Mouse (Mus musculus) liver, adult 2 months (tissue): ENCODE data around the gene Efcab8. TPM values are rescaled to one million over a fixed set of nuclear protein-coding genes. Genes with fewer than 3 reads are reported as not detected.
"Not testable (repeated sequence)": the region's sequence is repeated elsewhere in the genome, so short reads cannot be mapped to it uniquely, and the experiment has no call there.

Source experiments
- DNase-seq: peaks from one replicate; pipeline ENCODE4 v3.0.0-alpha.2; 2011; ENCODE audit warnings: low read depth, low spot score; ENCODE audit errors: extremely low read depth
- H3K27ac ChIP-seq: fragments of 200-500 bp; replicated peaks from 2 replicates; pipeline ENCODE4 v1.5.1; 2012; ENCODE audit warnings: low read depth, mild to moderate bottlenecking, control low read depth, inconsistent platforms, low read length; ENCODE audit not compliant: insufficient read depth
- H3K27me3 ChIP-seq: fragments of 200-500 bp; 2 replicates; pipeline ENCODE4 v1.6.1; 2012; ENCODE audit warnings: mild to moderate bottlenecking, moderate library complexity, low read length, inconsistent platforms; ENCODE audit not compliant: control insufficient read depth, insufficient read depth
- H3K36me3 ChIP-seq: fragments of 200-500 bp; 2 replicates; pipeline ENCODE4 v1.6.1; 2012; ENCODE audit warnings: low read length, inconsistent platforms; ENCODE audit not compliant: control insufficient read depth, insufficient read depth
- H3K4me1 ChIP-seq: fragments of 200-500 bp; 2 replicates; pipeline ENCODE4 v1.6.1; 2011; ENCODE audit warnings: low read length; ENCODE audit not compliant: control insufficient read depth, insufficient read depth
- H3K4me3 ChIP-seq: fragments of 200-500 bp; 2 replicates; pipeline ENCODE4 v1.5.1; 2011; ENCODE audit warnings: low read depth, mild to moderate bottlenecking, control low read depth, low read length, moderate library complexity; ENCODE audit not compliant: insufficient read depth
- H3K79me2 ChIP-seq: fragments of 200-500 bp; 2 replicates; pipeline ENCODE4 v1.6.1; 2012; ENCODE audit warnings: inconsistent platforms, mild to moderate bottlenecking, low read length, moderate library complexity; ENCODE audit not compliant: control insufficient read depth, insufficient read depth
- H3K9ac ChIP-seq: fragments of 200-500 bp; 2 replicates; pipeline ENCODE4 v1.6.1; 2012; ENCODE audit warnings: low read depth, mild to moderate bottlenecking, control low read depth, inconsistent platforms, low read length
- CTCF ChIP-seq: fragments of 200-500 bp; IDR thresholded peaks from 2 replicates; pipeline ENCODE4 v1.5.1; 2011; ENCODE audit warnings: low read depth, low read length, control low read depth
- POLR2A ChIP-seq: fragments of 200-500 bp; IDR thresholded peaks from 2 replicates; pipeline ENCODE4 v1.6.1; 2011; ENCODE audit warnings: low read length, control low read depth; ENCODE audit not compliant: insufficient read depth; ENCODE audit errors: extremely low read depth
- WGBS: fragments of 180-500 bp; shearing (Covaris S2); methylation state at CpG from one replicate; pipeline ENCODE4 v1.1.7; 2018; 5-methylcytosine and 5-hydroxymethylcytosine counted together
- polyA plus RNA-seq: library from polyadenylated mRNA; depleted of rRNA; stranded (reverse); fragments of >200 nt; gene quantifications from 2 replicates; pipeline ENCODE4 v1.2.3, GENCODE M21; 2012
- total RNA-seq: library from RNA; depleted of rRNA; stranded (reverse); fragments of >200 nt; gene quantifications from 2 replicates; pipeline ENCODE4 v1.2.3, GENCODE M21; 2014

The Efcab8 gene
- total and polyA plus RNA-seq, 2 experiments: not detected

DNA sequence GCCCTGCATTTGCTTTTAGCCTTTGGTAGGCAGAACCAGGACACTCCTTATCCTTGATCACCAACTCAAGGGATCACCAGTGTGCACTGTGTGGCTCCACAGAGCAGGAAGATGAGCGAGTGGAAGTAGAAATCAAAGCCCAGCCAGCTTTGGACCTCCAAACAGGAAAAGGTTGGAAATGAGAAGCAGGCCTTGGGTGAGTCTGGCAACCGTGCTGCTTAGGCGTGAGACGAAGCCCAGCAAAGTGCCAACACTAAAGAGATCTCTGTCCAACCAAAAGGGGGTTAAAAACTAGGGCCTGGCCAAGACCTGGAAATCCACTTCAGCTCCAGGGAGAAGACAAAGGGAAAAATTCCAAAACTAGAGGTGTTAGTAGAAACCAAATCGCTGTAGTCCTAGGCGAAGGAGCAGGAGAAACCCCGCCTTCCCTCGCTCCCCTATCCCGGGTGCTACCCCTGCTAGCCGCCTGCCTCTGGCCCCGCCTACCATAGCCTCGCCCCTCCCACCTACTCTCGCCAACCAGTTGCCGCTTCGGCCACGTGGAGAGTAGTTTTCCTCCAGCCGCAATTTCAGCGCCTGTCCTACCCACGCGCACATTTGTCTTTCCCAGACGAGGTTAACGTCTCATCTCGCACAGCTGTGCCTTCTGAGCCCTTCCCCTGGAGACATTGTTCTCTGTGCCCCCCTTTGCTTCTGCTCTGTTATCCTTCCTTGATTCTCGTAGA, 931 bp upstream of the Efcab8 start:
- peak overlapping the region; percentile 8 for H3K9ac ChIP-seq
- H3K4me1 ChIP-seq: peaks cover 7% of the 10 kb centered on the region; the same call in 1 of the 2 replicates
- H3K4me3 ChIP-seq: peak overlapping the region; percentile 22
- no peaks in the 10 kb centered on the region for H3K27me3 ChIP-seq
- TF ChIP-seq CTCF (no peak), POLR2A (no peak)
- no peaks in the 10 kb centered on the region for H3K36me3 ChIP-seq
- WGBS: 11% methylated on average over 24 of the region's 24 CpGs
- H3K27ac ChIP-seq: no peak overlapping the region
- DNase-seq: peak; percentile 41
- H3K79me2 ChIP-seq: no peaks in the 10 kb centered on the region

DNA sequence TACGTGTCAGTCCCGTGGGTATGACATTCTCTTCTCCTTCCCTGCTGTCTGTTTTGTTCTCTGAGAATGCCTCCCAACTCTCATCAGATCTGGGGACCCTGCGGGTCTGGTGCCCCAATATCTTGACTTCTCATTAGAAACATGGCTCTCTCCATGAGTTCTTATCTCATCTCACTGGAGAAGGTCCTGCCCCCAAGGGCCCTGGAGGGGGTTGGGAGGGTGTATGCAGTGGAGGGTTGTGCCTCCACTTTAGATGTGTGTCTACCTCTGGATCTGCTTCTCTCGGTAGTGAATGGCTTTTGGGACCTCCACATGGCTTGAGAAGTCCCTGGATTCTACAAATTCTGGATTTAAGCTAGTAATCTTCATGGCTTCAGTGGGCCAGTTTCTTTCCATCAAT, 1.4 kb downstream of the Efcab8 start:
- 96% methylated on average over 4 of the region's 4 CpGs for WGBS
- no peak for DNase-seq
- Histone ChIP-seq H3K79me2 (no peaks in the 10 kb centered on the region), H3K9ac (no peak overlapping the region), H3K4me1 (peaks cover 7% of the 10 kb centered on the region; the same call in 1 of the 2 replicates), H3K4me3 (no peak overlapping the region), H3K27me3 (no peaks in the 10 kb centered on the region), H3K36me3 (no peaks in the 10 kb centered on the region), H3K27ac (no peak overlapping the region)
- TF ChIP-seq CTCF (no peak), POLR2A (no peak)

DNA sequence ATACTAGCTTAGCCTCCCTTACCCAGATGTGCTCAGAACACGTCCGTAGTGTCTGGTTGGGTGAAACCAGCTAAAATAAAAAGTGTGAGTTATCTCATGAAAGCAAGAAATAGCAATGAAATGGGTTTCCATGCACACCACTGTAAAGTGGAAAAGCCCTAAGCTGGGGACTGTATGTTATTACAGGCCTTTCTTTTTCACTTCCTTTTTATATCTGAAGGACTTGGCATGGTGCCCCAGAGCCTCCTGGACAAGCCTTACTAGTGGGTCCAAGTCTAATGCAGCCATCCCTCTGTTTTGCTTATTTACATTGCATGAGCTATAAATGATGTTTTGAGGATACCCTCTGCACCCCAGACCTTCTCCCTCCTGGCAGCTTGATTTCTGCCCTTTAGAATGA, 4.9 kb downstream of the Efcab8 start:
- Histone ChIP-seq H3K4me1 (no peaks in the 10 kb centered on the region), H3K9ac (no peak overlapping the region), H3K79me2 (no peaks in the 10 kb centered on the region), H3K36me3 (no peaks in the 10 kb centered on the region), H3K27me3 (no peaks in the 10 kb centered on the region), H3K27ac (no peak overlapping the region), H3K4me3 (no peak overlapping the region)
- no peak for DNase-seq
- TF ChIP-seq POLR2A: no peak
- TF ChIP-seq CTCF: no peak
- 94% methylated on average over 2 of the region's 2 CpGs for WGBS

DNA sequence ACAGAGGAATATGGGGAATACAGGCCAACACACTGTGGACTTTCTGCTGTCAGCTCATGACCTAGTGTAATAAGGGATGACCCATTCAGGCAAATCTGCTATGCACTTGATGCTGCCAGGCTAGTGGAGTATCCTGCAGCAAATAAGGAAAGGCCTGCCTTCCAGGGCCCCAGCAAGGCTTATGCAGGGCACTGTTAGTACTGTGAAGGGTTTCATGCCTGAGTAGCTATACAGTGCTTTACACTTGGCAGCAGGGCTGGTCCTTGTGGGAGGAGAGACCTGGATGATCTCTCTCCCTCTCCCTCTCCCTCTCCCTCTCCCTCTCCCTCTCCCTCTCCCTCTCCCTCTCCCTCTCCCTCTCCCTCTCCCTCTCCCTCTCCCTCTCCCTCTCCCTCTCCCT, 13.6 kb downstream of the Efcab8 start:
- Histone ChIP-seq H3K79me2 (no peaks in the 10 kb centered on the region), H3K27me3 (no peaks in the 10 kb centered on the region), H3K4me1 (no peaks in the 10 kb centered on the region), H3K36me3 (no peaks in the 10 kb centered on the region), H3K9ac (no peak overlapping the region), H3K27ac (no peak overlapping the region), H3K4me3 (no peak overlapping the region)
- DNase-seq: no peak
- no peak for TF ChIP-seq CTCF
- TF ChIP-seq POLR2A: no peak

DNA sequence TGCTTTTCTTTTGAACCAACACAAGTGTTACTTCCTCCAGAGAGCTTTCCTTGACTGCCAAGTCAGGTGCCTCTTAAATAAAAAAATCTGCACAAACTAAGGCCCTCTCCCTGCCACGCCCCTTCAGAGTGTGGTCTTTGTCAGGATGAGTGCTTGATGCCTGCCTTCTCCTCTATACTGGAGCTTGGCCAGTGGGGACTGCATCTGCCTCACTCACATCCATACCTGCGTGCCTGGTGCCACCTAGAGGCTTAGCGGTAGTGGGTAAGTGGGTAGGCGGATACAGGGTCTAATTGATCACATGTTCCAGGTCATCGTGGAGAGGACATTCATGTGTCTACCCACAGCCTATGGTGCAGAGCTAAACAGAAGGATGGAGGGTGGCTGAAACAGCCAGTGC, 15.4 kb downstream of the Efcab8 start:
- Histone ChIP-seq H3K36me3 (no peaks in the 10 kb centered on the region), H3K79me2 (no peaks in the 10 kb centered on the region), H3K4me3 (no peak overlapping the region), H3K9ac (no peak overlapping the region), H3K4me1 (no peaks in the 10 kb centered on the region), H3K27me3 (no peaks in the 10 kb centered on the region), H3K27ac (no peak overlapping the region)
- peak; percentile 12 for DNase-seq
- 58% methylated on average over 5 of the region's 5 CpGs for WGBS
- TF ChIP-seq POLR2A (no peak), CTCF (peak; percentile 61)

DNA sequence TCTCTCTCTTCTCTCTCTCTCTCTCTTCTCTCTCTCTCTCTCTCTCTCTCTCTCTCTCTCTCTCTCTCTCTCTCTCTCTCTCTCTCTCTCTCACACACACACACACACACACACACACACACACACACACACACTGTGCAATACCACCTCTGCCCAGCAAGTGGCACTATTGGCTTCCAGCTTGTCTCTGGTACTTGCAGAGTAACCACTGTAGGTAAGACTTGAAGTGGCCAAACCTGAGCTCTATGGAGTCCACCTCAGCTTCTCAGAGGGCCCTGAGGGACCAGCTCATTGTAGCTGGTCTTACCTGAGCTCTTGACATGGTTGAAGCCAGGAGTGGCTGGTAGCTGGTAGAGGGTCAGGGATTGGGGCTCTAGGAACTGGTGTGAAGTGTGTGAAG, 27.7 kb downstream of the Efcab8 start:
- not testable (repeated sequence) for H3K9ac ChIP-seq, H3K27ac ChIP-seq, H3K36me3 ChIP-seq, H3K4me3 ChIP-seq, H3K4me1 ChIP-seq, H3K27me3 ChIP-seq, H3K79me2 ChIP-seq
- peak; percentile 49; the same call in 1 of the 2 replicates for TF ChIP-seq CTCF
- peak; percentile 43 for DNase-seq
